Mouse (Mus musculus) intestine, embryonic 15.5 days (tissue): ENCODE results near the gene Eif3l. TPM values are rescaled to one million over a fixed set of nuclear protein-coding genes. Genes with fewer than 3 reads are reported as not detected.

Source experiments
- ATAC-seq: fragments of 200-750 bp; cut with Nextera tagmentation; 2 replicates; pipeline ENCODE4 v1.8.0; 2017; ENCODE audit warnings: moderate TSS enrichment, moderate library complexity
- H3K27ac ChIP-seq: fragments of 300-500 bp; sonication (generic); 2 replicates; pipeline ENCODE4 v1.5.1; 2015; ENCODE audit warnings: mild to moderate bottlenecking, inconsistent platforms
- H3K27me3 ChIP-seq: fragments of 300-500 bp; sonication (generic); replicated peaks from 2 replicates; pipeline ENCODE4 v1.6.1; 2015; ENCODE audit warnings: inconsistent platforms
- H3K36me3 ChIP-seq: fragments of 300-500 bp; sonication (generic); 2 replicates; pipeline ENCODE4 v1.6.1; 2015; ENCODE audit warnings: inconsistent platforms
- H3K4me1 ChIP-seq: fragments of 300-500 bp; sonication (generic); replicated peaks from 2 replicates; pipeline ENCODE4 v1.6.1; 2015; ENCODE audit warnings: inconsistent platforms
- H3K4me2 ChIP-seq: fragments of 300-500 bp; sonication (generic); replicated peaks from 2 replicates; pipeline ENCODE4 v1.6.1; 2015; ENCODE audit warnings: mild to moderate bottlenecking, inconsistent platforms
- H3K4me3 ChIP-seq: fragments of 300-500 bp; sonication (generic); replicated peaks from 2 replicates; pipeline ENCODE4 v1.5.1; 2015; ENCODE audit warnings: inconsistent platforms
- H3K9ac ChIP-seq: fragments of 300-500 bp; sonication (generic); 2 replicates; pipeline ENCODE4 v1.6.1; 2015; ENCODE audit warnings: inconsistent platforms
- H3K9me3 ChIP-seq: fragments of 300-500 bp; sonication (generic); 2 replicates; pipeline ENCODE4 v1.6.1; 2016; ENCODE audit warnings: inconsistent platforms
- WGBS: fragments of 180-500 bp; shearing (Covaris S2); methylation state at CpG from one replicate; pipeline ENCODE4 v1.1.7; 2015; 5-methylcytosine and 5-hydroxymethylcytosine counted together
- polyA plus RNA-seq: library from polyadenylated mRNA; unstranded; fragments of >200 nt; fragmentation: Nextera tagmentation; extraction: Ambion mirVana; gene quantifications from 2 replicates; pipeline ENCODE4 v1.2.1, GENCODE M21; 2015

The Eif3l gene
- polyA plus RNA-seq, 1 experiment from 2014 or later, result 241 TPM

DNA sequence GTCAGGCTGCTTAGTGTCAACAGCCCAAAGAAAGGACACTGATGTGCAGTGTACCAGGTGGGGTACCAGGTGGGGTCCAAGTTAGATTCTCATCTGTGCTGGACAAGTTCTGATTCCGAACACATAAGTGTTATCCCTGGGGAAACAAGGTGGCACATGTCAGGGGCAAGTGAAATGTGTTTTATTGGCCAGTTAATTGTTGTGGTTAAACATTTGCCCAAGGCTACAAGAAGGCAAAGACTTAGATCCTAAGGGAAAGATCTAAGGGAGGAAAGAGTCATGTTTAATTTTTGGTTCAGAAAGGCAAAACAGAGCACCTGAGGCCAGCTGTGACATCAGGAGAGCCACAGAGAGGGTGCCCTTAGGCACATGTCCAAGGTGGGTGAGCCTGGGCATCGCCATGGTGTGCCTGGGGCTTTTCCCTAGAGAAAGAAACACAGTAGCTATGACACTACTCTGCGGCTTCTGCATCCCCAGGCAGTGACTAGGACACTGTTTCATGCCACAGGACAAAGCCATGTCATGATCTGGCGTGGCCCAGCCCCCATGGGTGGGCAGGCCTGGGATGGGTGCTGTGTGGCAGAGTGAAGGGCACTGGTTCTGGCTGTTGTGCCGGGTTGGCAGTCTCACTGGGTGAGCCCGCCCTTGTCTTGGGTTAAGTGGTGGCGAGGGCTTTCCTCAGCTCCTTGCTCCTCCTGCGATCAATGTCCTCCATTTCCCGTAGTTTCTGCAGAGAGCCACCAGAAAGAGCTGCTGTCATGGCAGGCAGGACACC, 59.7 kb downstream of the Eif3l start:
- no peak for ATAC-seq
- WGBS, result 87% methylated on average over 9 of the region's 9 CpGs
- H3K4me2 ChIP-seq, result no peak overlapping the region
- H3K4me1 ChIP-seq, result no peaks in the 10 kb centered on the region
- H3K9ac ChIP-seq, result no peak overlapping the region
- H3K27me3 ChIP-seq, result no peaks in the 10 kb centered on the region
- no peak overlapping the region for H3K4me3 ChIP-seq
- no peak overlapping the region for H3K27ac ChIP-seq
- H3K9me3 ChIP-seq, result no peaks in the 10 kb centered on the region
- H3K36me3 ChIP-seq, result peaks cover 11% of the 10 kb centered on the region; the same call in 1 of the 2 replicates

DNA sequence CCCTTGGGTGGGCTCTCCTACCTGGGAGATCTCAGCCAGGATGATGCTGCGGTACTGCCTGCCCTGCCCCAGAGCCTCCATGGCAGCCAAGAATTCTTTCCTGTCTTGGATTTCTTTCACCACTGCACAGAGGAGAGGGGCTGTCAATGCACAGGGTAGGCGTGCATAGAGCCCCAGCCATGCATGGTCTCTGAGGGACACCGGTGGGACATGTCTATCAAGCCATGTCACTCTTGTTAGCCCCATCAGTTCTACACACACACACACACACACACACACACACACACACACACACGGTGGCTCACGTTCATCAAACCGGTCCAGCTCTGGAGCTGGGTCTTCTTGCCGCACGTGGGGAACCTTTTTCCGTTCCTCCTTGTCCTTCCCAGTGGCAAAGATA, 60.4 kb downstream of the Eif3l start:
- Histone ChIP-seq H3K4me1 (no peaks in the 10 kb centered on the region), H3K27me3 (no peaks in the 10 kb centered on the region), H3K4me2 (no peak overlapping the region), H3K4me3 (no peak overlapping the region), H3K27ac (no peak overlapping the region), H3K36me3 (peaks cover 11% of the 10 kb centered on the region; the same call in 1 of the 2 replicates), H3K9me3 (no peaks in the 10 kb centered on the region), H3K9ac (no peak overlapping the region)
- WGBS, result 74% methylated on average over 9 of the region's 9 CpGs
- ATAC-seq, result no peak

DNA sequence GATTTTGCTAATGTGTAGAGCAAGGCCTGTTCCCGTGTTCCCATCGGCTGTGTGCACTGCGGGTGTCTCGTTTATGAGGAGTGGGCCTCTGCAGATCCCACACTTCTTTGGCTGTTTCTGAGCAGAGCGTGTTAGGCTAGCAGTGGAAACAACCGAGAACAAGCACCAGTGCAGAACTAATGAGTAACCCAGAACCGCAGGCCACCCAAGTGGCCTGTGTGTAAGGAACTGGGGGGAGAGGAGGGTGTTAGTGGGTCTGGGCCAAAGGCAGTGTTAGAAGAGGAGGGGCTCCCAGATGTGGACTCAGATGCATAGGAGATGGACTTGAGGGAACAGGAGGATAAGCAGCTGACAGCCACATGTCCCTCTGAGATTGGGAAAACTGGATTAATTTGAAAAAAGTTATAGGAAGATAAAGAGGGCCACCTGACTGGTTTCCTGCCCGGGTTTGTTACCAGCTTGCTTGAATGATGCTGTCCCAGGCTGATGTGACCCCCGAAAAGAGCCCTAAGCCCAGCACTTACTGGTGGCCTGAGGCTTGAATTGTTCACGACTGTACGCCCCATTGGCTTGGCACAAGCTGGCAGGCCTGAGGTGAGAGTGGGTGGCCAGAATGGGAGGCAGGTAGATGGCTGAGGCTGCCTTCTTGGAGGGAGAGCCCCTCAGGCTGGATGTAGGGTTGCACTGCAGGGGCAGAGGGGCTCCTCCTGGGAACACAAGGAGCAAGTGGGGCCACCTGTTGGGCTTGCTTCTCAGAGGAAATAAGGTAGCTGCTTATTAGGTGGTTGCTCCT, 61.0 kb downstream of the Eif3l start:
- no peaks in the 10 kb centered on the region for H3K27me3 ChIP-seq
- no peaks in the 10 kb centered on the region for H3K9me3 ChIP-seq
- ATAC-seq, result no peak
- no peak overlapping the region for H3K27ac ChIP-seq
- no peak overlapping the region for H3K9ac ChIP-seq
- no peaks in the 10 kb centered on the region for H3K4me1 ChIP-seq
- H3K36me3 ChIP-seq, result peaks cover 11% of the 10 kb centered on the region; the same call in 1 of the 2 replicates
- no peak overlapping the region for H3K4me3 ChIP-seq
- 67% methylated on average over 11 of the region's 11 CpGs for WGBS
- H3K4me2 ChIP-seq, result no peak overlapping the region

DNA sequence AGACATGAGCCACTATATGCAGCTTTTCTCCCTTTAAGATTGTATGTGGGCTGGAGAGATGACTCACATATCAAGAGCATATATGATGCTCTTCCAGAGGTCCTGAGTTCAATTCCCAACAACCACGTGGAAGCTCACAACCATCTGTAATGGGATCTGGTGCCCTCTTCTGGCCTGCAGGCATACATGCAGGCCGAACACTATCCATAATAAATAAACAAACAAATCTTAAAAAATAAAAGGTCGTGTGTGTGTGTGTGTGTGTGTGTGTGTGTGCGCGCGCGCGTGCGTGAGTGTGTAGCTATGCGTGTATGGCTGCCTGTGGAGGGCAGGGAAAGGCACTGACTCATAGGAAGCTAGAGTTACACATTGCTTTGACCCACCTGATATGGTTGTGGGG, 64.7 kb downstream of the Eif3l start:
- H3K9ac ChIP-seq, result no peak overlapping the region
- no peaks in the 10 kb centered on the region for H3K9me3 ChIP-seq
- no peak overlapping the region for H3K4me3 ChIP-seq
- no peak overlapping the region for H3K4me2 ChIP-seq
- WGBS, result 60% methylated on average over 10 of the region's 10 CpGs
- ATAC-seq, result no peak
- H3K36me3 ChIP-seq, result no peaks in the 10 kb centered on the region
- H3K4me1 ChIP-seq, result peaks cover 8% of the 10 kb centered on the region; the same call in 1 of the 2 replicates
- H3K27me3 ChIP-seq, result no peaks in the 10 kb centered on the region
- H3K27ac ChIP-seq, result no peak overlapping the region

DNA sequence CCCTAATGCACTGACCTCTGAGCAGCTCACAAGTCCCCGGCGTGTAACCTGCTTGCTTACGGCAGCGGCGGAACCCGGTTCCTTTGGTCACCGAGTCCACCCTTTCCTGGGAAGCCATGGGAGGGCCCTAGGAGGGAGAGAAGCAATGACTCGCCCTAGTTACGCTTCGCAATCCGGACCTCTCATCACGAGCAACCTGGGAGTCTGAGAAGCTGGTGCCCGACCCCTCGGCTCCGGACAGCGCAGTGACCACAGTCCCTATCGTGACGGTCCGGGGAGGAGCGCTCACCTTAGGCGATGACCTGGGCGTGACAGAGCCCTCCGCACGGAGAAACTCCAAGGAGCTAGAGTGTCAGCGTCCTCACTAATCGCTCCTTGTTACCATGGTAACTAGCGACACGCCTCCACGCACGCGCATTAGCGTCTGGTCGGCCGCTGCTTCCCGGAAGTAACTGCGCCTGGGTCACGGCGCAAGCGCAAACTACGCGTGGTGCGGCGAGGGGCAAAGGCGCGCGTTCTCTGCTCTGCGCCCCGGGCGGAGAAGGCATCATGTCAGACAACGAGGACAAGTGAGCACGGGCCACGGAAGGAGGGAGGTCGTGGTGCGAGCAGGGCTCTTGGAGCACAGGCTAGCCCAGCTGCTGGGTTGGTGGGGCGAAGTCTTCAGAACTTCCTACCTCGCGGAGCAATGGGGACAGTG, 66.0 kb downstream of the Eif3l start, which contains the start of the genes Polr2f and 1700088E04Rik:
Gene Polr2f (plus strand): TSS at position 144 of the 700 bp plus-strand sequence.
Gene 1700088E04Rik (minus strand): TSS at position 388 of the 700 bp plus-strand sequence.
- H3K4me1 ChIP-seq, result peaks cover 8% of the 10 kb centered on the region; the same call in 1 of the 2 replicates
- peak within 1 kb of the TSS; percentile 48 for H3K27ac ChIP-seq
- under 1% methylated on average over 57 of the region's 57 CpGs for WGBS
- no peaks in the 10 kb centered on the region for H3K27me3 ChIP-seq
- peak within 1 kb of the TSS; percentile 85 for H3K4me2 ChIP-seq
- H3K9ac ChIP-seq, result peak within 1 kb of the TSS; percentile 89
- peak within 1 kb of the TSS; percentile 90 for H3K4me3 ChIP-seq
- no peaks in the 10 kb centered on the region for H3K9me3 ChIP-seq
- peaks cover 5% of the 10 kb centered on the region for H3K36me3 ChIP-seq
- ATAC-seq, result peak; percentile 95

DNA sequence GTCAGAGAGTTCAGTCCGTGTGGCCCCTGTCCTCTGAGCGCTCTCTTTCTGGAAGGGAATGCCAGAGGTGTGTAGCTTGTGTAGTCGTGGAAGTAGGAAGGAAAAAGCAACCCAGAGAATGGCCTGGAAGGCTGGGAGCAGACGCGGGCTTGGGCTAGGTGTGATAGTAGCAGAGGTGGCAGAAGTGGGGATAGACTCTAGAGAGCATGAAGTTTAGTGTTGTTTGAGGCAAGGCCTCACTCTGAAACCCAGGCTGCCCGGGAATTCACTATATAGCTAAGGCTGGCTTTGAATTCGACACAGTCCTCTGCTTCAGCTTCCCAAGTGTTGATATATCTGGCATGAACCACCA, 66.6 kb downstream of the Eif3l start:
- H3K4me2 ChIP-seq, result peak overlapping the region; percentile 85
- ATAC-seq, result peak; percentile 45
- H3K27me3 ChIP-seq, result no peaks in the 10 kb centered on the region
- under 1% methylated on average over 7 of the region's 7 CpGs for WGBS
- peak overlapping the region; percentile 89 for H3K9ac ChIP-seq
- peaks cover 8% of the 10 kb centered on the region; the same call in 1 of the 2 replicates for H3K4me1 ChIP-seq
- H3K4me3 ChIP-seq, result peak overlapping the region; percentile 90
- H3K27ac ChIP-seq, result peak overlapping the region; percentile 48
- peaks cover 10% of the 10 kb centered on the region for H3K36me3 ChIP-seq
- no peaks in the 10 kb centered on the region for H3K9me3 ChIP-seq

DNA sequence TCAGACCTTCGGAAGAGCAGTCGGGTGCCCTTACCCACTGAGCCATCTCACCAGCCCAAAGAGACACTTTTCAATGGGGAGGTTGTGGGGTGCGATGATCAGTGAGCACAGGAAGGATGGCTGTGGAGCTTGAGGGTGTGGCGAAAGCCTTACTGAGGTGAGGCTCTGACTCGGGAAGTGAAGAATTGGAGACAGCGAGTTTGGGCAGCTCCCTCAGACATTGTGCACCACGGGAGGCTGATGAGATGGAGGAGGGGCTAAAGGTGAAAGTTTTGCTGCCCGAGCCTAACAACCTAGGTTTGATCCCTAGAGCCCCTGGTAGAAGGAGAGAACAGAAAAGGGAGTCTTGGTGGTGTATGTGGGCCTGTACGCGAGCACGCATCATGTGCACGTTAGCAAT, 68.3 kb downstream of the Eif3l start:
- peaks cover 8% of the 10 kb centered on the region; the same call in 1 of the 2 replicates for H3K4me1 ChIP-seq
- no peak overlapping the region for H3K27ac ChIP-seq

More for the DNA sequence above, 68.3 kb downstream of the Eif3l start:
- Histone ChIP-seq H3K36me3 (peaks cover 22% of the 10 kb centered on the region), H3K27me3 (no peaks in the 10 kb centered on the region), H3K4me3 (no peak overlapping the region), H3K4me2 (no peak overlapping the region), H3K9me3 (no peaks in the 10 kb centered on the region), H3K9ac (no peak overlapping the region)
- no peak for ATAC-seq
- 85% methylated on average over 12 of the region's 12 CpGs for WGBS

Other genes with a start within 250 kb of the Eif3l start
- 44.0 and 47.5 TPM in 2 replicates for gene Cdc42ep1, start 232.6 kb upstream of the Eif3l start, polyA plus RNA-seq
- 1,110 and 1,149 TPM in 2 replicates for gene Lgals2, start 219.7 kb upstream of the Eif3l start, polyA plus RNA-seq
- 47.6 and 51.7 TPM in 2 replicates for gene Gga1, start 198.0 kb upstream of the Eif3l start, polyA plus RNA-seq
- 0.23 and 0.42 TPM in 2 replicates for gene Gm49510, start 175.5 kb upstream of the Eif3l start, polyA plus RNA-seq
- gene Sh3bp1, start 175.4 kb upstream of the Eif3l start, polyA plus RNA-seq, result 21.6 and 26.8 TPM in 2 replicates
- gene Pdxp, start 161.3 kb upstream of the Eif3l start, polyA plus RNA-seq, result 11.0 TPM in 2 replicates
- 996 and 1,059 TPM in 2 replicates for gene Lgals1, start 148.5 kb upstream of the Eif3l start, polyA plus RNA-seq
- gene Nol12, start 140.2 kb upstream of the Eif3l start, polyA plus RNA-seq, result 41.4 and 42.3 TPM in 2 replicates
- gene Triobp, start 127.5 kb upstream of the Eif3l start, polyA plus RNA-seq, result 51.5 and 53.1 TPM in 2 replicates
- 441 and 523 TPM in 2 replicates for gene H1f0, start 46.7 kb upstream of the Eif3l start, polyA plus RNA-seq
- gene Galr3, start 33.3 kb upstream of the Eif3l start, polyA plus RNA-seq, result 1.6 and 1.8 TPM in 2 replicates
- 53.5 and 56.2 TPM in 2 replicates for gene Ankrd54, start 12.3 kb upstream of the Eif3l start, polyA plus RNA-seq
- gene Micall1, start 33.7 kb downstream of the Eif3l start, polyA plus RNA-seq, result 8.3 TPM in 2 replicates
- gene Polr2f, start 65.8 kb downstream of the Eif3l start, polyA plus RNA-seq, result 311 and 328 TPM in 2 replicates
- 4.5 and 5.7 TPM in 2 replicates for gene 1700088E04Rik, start 66.1 kb downstream of the Eif3l start, polyA plus RNA-seq
- gene Sox10, start 90.1 kb downstream of the Eif3l start, polyA plus RNA-seq, result 7.9 and 8.2 TPM in 2 replicates
- 44.2 and 50.1 TPM in 2 replicates for gene Pick1, start 154.0 kb downstream of the Eif3l start, polyA plus RNA-seq
- gene Gm49486, start 154.2 kb downstream of the Eif3l start, polyA plus RNA-seq, result 0.27 and 0.35 TPM in 2 replicates
- gene Slc16a8, start 179.6 kb downstream of the Eif3l start, polyA plus RNA-seq, result 0.16 TPM in 1 of 2 replicates, not detected in the other
- 12.3 and 14.7 TPM in 2 replicates for gene Baiap2l2, start 210.4 kb downstream of the Eif3l start, polyA plus RNA-seq